Mouse (Mus musculus) liver, postnatal 0 days (tissue): ENCODE results near the gene Sipa1l3.

Experiments
- CTCF ChIP-seq: sonication (generic); IDR thresholded peaks from 2 replicates; pipeline ENCODE4 v1.5.1; 2016; ENCODE audit warnings: antibody characterized with exemption, low read depth
- EP300 ChIP-seq: IDR thresholded peaks from 2 replicates; pipeline ENCODE4 v1.6.1; 2016; ENCODE audit warnings: antibody characterized with exemption, low read depth, mild to moderate bottlenecking

DNA sequence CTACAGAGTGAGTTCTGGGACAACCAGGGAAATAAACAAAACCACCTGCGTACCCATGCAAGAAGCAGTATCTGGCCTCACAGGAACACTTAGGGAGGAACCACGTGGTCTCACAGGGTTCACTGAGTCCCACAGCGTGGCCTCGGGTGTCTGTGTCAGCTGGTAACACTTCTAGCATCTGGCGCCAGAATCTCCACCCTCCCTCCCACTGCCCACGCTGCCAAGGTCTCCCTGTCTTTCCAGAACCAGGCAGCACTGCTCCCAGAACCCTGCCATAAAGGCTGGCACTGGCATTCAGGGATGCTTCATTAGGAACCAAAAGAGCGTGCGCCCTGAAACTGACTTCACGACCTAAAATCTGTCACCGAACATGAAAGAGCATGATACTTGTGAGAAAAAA is 84.7 kb downstream of the Sipa1l3 start:
- no peak for TF ChIP-seq CTCF
- no peak for TF ChIP-seq EP300
